Mouse (Mus musculus): Measurements from ENCODE around the gene Scyl3.

DNA sequence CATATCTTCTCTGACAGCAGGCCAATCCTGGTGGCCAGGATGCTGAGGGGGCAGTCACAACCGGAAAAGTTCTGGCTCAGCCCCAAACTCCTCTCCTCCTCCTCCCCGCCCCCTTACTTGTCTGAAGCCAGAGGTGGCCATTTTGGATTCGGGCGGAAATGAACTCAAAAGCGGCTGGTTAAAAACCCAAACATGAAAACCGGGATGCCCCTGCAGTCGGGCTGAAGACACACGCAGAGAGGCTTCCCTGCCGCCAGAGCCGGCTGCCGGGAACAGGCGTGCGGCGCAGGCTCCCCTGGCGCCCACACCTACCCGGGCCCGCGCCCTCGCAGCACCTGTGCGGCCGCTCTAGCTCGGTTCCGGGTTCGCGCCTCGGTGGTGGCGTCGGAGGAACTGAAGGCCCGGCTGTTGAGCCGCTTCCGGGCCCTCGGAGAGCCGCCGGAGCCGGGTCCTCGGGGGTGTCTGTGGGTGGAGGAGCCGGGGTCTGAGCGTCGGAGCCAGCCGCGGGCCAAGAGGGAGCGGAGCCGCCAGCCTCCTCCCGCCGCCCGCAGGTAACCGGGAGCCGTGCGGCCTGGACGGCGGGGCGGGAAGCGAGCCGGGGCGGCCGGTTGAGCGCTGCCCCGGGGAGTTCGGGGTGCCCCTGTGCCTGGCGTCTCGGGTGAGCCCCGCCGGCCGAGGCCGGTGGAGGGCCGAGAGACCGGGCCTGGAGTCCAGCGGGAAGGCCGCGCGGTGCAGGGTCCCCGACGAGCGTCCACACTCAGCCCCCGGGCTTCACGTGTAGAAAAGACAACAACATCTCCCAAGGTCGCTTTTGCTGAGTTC, 947 bp downstream of the Scyl3 start:
- TF ChIP-seq CTCF (IDR thresholded peaks at IDR 0.05; ENCODE audit: low read depth, low read length) (no peak), GATA1 (IDR thresholded peaks at IDR 0.05; ENCODE audit: borderline replicate concordance, low read length) (no peak)

Data from G1E (cell line).